Mouse (Mus musculus): ENCODE measurements around the gene 1700016C15Rik.

1700016C15Rik gene

DNA sequence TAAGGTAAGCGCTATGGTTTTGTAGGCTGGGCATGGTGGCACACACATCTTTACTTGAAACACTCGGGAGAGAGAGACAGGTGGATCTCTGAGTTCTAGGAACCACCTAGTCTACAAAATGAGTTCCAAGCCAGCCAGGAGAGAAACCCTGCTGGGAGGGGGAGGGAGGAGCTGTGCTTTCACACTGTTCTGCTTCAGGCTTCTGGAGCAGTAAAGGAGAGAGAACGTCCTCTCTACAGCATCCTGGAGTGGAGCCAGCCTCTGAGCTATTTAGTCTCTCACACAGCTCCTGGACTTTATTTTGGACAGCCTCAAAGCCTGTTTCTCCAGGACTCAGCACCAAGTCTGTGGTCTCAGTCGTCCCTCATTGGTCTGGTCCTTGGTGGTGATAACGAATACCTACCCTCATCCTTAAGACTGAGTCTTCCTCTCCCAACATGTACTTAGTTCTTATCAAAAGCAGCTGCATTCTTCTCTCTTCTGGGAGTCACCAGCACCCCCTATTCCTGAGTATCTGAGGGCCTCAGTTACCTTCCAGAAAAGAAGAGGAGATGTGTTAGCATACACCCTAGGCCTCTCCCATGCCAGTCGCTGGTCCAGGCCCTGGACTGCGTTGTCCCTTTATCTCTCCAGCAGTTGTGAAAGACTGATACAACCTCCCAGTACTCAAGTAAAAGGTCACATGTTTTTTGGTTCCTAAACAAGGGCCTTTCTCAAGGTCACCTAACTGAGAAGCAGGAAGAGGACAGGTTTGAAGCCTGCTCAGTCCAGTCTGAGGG is 12.4 kb upstream of the 1700016C15Rik start:
- no peak for DNase-seq

DNA sequence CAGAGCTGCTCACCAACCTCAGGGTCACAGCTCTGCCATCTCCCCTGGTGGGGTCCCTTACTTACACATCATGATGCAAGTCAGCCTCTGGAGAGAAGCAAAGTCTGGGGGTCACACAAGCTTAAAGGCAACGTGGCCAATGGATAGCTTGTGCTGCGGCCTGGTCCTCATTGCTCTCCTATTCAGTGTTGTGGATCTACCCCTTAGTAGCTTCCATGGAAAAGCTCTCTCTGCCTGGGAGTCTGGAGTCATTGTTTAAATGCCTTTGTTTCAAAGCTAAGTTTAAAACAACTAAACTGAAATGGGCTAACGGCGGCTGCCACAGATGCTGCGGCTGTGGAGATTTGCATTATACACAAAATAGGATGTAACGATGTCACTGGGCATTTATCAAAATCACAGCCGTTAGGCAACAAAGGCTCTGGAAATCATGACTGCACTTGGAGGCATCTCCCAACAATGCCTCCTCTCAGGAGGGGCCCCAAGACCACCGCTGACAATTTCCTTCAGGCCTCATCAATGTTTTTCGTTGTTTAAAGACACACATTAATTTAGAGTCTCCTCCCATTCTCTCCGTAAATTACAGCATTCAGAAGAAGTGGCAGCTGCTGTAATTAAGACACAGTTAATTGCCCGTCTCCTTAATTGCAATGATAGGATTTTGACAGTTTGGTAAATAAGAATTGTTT is 11.1 kb upstream of the 1700016C15Rik start:
- no peak for DNase-seq

DNA sequence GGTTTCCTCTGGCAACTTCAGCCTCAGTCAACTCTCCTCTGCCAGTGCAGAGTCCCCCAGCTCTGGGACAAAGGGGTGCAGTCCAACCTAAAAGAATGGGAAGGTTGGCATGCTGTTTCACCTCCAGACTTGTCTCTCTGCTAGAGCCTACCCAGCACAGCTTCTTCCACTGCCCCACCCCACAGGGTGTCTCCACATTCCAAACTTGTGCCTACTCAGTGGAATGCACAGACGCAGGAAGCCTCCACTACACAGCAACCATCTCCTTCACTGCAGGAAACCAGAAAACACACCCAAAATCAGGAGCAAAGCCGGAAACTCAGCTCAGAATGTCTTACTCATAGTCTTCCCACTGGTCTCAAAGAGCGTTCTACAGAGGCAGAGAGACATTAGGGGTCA is 10.6 kb upstream of the 1700016C15Rik start:
- DNase-seq, result no peak

DNA sequence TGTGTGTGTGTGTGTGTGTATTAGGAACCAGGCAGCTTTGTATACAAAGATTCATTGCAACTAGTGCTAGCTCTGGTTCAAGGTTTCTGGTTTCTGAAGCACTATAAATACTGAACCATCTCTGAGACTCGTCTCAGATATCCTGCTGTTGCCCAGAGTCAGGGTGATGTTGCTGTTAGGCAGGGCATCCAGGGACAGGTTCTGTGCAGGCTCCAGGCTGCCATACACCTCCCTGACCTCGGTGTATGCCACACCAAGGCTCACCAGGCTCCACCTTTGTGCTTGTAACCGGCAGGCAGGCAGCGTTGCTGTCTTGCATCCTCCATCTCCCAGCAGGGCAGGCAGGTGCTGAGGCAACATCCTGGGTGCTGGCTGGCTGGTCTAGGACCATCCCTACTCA is 5.8 kb upstream of the 1700016C15Rik start:
- DNase-seq, result no peak

DNA sequence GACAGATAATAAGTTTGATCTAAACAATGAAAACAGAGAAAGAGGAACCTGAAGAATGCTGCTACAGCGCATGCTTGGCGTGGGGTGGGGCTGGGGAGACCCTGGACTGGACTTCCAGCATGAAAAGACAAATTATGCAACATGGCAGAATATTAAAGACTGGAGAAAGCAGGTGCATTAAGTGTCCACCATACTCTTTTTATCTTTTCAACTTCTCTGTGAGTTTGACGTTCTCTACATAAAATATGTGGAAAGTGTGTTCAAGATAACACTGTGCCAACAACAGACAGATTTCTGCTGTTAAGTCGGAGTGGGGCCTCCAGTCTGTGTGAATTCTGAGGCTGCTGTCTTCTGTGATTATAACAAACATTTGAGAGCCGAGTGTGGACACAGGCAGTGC is 2.7 kb upstream of the 1700016C15Rik start:
- no peak for DNase-seq

DNA sequence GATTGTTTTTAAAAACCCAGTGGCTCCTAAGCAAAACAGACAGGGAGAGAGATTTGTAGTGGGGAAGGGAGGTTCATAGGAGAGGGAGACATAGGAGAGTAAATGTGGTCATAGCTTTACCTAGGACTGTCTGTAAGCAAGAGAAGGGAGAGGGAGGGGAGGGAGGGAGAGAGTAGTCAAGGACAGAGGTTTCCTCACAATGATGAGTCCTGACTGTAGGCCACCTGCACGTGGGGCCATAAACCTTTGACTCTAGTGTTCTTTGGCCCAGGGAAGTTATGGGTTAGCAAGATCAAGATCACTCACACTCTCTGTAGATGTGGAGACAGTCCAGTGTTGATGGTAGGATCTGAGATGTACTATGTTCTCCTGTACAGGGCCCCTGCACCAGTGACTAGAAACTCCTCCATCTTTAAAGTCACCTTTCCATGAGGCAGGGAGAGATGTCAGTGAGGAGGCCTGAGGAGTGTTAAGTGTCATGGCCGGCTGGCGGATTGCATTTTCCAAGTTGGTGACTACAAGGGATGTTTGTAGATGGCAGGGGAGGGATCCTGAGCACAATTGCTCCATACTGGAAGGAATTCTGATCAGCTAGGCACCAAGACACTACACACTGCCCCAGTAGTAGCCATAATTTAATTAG is 1.6 kb upstream of the 1700016C15Rik start:
- no peak for DNase-seq

DNA sequence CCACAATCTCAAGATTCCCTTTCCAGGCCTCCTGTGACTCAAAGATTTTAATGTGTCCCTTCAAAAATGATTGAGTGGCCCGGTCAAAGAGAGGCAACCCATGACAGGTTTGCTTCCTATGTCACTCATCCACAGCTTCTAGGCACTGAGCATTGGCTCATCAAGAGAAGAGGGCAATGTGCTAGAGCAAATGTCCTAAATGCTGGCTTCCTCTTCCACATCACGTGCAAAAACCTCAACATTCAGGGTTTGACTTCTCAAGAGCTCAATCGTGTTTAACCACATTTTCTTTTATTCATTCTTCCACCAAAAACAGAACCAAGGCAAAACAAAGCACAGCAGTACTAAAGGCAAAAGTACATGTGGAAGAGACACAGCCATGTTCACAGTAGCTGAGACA is 2.4 kb downstream of the 1700016C15Rik start:
- no peak for DNase-seq

DNA sequence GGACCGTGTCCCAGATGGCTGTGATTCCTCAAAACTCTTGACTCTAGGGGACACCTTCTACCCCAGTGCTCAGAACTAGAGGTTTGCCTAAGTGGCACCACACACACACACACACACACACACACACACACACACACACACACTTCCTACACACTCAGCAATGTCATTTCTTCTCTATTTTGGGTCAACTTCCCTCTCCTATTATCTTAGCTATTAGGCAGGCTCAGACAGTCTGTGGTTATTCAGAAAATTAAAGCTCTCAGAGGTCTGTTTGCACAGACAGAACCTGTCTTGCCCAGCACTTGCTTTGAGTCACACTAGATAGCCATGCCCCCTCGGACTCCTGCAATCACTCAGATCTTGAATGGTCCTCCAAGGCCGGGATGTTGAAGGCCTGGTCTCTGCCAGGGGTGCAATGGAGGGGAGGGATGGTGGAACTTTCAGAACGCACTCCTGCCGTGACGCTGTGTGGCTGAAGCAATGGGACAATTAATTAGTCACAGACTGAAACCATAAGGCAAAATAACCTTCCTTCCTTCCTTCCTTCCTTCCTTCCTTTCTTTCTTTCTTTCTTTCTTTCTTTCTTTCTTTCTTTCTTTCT is 8.0 kb downstream of the 1700016C15Rik start:
- no peak for DNase-seq

DNA sequence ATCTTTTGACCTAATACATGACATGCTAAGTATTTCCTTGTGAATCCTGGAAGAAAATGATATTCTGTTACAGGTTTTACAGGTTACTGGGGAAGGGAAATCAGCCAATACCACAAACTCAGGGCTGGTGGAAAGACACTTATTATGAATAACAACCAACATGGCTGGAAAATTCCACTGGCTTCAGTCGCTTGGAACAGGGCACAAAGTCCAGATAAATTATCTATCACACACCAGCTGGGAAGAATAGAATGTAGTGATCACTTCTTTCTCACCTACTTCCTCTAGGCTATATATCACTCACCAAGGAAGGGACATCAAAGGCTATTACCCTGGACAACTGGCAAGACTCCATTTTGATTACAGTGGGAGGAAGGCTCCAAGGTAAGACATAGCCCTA is 11.1 kb downstream of the 1700016C15Rik start:
- no peak for DNase-seq

DNA sequence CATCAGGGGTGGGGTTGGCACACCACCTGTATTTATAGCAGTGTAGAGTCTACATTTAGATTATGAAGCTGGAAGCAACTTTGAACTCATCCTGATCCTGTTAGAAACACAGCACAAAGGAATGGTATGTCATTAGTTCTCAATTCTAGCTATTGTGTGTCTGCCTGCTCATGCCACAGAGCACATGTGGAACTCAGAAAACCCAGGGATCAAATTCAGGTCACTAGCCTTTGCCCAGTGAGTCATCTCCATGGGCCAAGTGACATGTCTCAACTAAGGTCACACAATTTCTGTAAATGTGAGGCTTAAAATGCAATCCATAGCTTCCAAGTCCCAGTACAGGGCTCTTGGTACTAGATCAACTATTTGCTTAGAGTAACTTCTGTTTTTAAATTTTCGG is 12.5 kb downstream of the 1700016C15Rik start:
- DNase-seq, result no peak

DNA sequence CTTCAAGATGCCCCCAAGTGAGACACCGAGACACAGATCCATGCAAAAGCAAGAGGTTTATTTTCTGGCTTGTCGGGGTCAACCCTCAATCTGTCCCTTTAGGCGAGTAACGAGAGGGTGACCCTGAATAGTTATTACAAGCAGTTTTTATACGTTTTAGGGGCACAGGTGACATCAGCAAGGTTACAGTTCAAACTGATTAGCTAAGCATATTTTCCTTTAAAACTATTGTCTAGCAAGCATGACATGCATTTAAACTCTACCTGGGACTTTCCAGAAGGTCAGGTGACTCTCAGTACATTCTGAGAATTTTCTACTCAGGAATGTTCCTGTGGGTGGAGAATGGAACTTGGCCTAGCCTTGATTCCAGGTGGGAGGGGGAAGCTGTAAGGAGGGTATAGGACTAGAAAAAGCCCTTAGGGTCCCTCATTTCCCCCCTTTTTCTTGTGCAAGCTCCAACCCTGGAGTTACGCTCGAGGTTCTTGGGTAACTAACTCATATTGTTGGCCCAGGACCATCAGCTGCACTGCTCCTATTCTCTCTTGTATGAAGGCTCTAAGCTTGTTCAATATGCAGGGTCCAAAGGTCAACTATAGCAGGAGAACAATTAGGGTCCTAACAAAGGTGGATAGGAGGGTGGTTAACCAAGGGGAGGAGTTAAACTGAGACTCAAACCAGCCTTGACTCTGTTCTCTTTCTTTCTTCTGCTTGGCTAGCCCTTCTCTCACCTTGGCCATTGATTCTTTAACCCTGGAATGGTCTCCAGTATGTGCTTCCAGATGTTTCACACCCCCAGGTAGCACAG is 15.1 kb downstream of the 1700016C15Rik start:
- no peak for DNase-seq

DNA sequence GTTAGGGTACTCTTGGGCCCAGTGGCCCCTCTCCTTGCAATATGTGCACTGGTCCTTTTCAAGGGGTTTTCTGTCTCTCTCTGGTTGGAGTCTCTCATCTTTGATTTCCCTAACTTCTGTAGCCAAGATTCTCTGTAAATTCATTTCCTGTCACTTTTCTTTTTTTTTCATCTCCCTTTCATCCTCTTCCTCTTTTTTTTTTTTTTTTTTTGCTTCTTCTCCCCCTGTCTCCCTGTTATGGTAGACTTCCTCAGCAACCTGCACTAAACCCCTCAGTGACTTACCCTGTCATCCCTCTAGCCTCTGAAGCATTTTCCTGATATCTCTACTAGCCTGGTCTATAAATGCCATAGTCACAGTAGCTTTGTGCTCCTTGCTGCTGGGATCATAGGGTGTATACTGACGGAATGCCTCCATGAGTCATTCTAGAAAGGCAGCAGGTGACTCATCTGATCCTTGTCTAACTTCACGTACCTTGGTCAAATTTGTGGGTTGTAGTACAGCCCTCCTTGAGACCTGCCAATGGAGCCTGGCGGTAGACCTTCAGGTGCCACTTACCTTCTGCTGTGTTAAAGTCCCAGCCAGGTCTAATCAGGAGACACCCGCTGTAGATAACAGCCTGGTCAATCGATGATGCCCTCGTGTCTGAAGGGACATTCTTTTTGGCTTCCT is 18.4 kb downstream of the 1700016C15Rik start:
- no peak for DNase-seq

DNA sequence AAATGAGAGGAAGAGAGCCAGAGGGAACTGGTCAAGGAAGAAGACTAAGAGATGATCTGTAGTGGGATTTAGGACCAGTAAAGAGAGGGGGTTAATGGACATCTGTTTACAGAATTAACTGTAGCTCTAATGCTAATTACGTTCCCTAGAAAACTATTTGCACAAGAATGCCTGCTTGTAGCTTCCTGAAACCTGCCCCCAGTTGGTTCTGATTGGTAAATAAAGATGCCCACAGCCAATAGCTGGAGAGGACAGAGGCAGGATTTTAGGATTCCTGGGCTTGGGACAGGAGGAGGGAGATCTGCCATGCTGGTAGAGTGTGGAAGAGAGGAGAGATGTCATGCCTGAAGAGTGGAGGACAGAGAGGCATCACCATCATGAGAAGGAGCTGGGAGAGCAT is 23.9 kb downstream of the 1700016C15Rik start:
- DNase-seq, result no peak

DNA sequence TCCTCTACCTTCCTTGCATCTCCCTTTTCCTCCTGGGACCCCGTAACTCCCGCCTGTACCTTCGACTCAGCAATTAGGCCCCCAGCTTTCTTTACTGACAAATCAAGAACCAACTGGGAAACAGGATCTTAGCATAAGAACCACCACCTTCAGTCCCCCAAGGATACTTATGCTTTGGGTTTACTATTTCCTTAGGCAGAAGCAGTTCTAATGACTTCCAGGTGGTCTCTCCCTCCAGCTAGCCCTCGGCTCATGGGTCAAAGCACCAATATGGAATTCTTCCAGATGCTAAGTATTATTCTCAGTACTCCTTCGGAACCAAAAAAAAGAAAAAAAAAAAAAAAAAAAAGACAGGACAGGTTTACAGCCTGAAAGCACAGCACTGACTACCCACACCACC is 27.6 kb downstream of the 1700016C15Rik start:
- no peak for DNase-seq

DNA sequence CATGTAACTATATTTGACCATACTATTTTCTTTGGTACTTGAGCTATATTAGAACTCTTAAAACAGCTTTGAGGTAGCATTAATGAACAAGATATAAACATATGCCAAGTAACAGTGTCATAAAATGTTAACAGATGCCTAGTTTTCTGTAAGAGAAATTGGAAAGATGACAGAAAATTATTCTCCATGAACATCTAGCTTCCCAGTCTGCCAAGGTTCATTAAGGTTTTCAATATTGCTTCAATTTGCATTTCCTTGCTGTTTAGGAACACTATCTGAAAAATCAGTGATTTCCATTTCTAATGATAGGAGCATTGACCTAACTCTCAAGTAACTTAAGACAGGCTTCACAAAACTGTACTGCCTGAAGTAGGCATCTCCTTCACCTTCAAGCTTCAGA is 39.3 kb downstream of the 1700016C15Rik start:
- no peak for DNase-seq

DNA sequence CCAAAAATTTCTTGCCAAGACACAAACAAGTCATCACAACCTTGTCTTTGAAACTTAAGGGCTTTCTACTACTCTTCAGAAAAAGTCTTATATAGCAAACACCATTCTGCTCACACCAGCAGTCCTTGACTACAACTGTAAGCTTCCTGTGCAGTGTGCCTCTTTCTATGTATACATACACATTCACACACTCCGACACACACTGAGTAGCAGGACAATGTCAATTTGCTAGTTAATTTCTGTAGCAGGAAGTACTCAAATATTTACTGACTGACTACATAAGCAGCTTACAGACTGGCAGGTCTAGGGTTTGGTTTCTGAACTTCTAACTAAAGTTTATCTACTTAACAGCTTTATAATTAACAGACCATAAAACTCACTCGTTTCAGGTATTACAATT is 47.8 kb downstream of the 1700016C15Rik start:
- DNase-seq, result no peak

DNA sequence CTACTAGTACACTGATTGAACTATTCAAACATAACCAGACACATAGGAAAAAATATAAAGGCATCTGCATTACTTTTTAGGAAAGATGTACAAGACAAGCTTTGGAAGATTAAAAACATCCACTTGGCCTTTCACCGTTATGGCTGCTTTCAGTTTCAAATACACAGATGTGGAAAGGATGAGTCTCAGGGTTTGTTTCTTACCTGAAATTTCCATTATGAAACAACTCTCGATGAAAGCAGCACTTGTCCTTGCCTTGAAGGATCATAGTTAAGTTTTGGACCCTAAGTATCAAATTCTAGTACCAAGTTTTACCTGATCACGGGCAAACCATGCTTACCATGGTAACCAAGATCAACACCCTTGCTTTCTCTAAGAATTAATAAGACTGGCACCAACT is 63.2 kb downstream of the 1700016C15Rik start:
- no peak for DNase-seq

DNA sequence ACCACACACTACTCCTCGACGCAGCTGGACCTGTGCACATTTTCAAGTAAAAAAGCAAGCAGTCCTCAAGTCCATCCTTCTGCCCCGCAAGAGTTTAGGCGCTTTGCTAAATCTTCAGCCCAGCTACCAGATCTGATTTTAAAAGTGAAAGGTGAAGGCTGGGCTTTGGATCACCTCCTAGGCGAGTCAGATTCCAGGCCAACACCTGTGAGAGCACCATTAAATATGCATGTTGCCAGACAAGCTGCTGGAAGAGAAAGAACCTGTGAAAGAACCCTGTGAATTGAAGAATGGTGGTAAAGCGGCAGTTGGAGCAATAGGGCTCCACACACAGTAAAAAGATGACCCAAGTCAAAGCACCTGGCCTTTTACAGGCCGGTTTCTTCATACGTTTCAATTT is 65.3 kb downstream of the 1700016C15Rik start:
- DNase-seq, result no peak

DNA sequence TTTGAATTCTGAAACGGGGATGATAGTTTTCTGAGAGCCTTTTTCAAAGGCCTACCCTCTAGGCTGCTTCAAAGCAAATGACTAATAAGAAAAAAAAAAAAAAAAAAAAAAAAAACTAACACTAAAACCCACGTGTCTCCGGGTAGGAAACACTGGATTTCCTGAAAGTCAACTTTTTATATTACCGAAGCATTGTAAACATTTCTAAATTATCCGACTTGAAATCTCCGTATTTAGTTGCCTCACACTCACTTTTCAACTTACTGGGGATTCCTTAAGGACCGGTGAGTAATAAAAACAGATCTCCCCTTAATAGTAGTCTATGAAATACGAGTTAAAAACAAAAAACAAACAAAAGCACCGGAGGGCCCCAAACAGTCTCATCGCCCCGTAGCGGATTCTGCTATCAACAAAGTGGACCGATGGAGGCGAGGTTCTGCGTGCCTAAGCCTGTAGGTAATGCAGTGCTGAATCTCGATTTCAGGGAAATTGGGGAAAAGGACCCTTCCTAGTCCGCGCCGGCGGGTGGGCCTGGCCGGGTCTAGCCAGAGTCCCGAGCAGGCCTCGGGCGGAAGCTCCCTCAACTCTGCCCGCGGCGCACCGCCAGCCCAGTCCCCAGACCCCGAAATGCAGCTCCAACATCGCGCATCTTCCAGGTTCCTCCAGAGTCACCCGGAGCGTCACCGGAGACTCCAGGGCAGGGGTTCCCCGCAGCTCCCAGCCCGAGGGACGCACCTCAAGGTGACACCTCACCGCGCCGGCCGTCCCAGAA is 66.0 kb downstream of the 1700016C15Rik start:
- peak; percentile 69 to 73 for DNase-seq

DNA sequence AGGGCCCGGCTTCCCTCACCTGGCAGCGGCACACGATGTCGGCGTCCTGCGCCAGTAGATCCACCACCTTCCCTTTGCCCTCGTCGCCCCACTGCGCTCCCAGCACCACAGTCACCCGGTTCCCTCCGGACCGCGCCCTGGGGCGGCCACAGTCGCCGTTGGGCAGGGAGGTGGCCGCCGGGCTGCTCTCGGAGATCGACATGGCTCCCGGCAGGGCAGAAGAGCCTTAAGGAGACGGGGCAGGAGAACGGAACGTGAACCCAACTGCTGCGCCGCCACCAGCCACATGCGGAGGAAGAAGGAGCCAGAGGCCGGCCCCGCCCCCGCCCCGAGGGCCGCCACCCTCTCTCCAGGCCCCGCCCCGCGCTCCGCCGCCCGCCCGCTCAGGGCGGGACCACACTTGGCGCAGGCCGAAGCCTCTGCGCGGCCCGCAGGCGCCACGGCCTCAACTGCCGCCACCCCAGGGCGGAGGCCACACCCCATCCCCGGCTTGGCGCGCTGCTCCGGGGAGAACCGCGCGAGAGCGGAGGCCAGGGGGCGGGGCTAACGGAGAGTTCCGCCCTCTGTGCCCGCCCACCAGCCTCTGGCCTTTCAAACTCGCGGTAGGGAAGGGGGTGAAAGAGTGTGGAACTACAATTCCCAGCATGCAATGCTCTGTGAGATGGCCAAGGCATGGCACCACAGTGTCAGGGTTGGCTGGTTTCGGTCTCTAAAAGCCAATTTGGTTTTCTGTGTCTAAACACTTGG is 66.8 kb downstream of the 1700016C15Rik start, which contains the start of gene Adss:
Gene Adss, minus strand, starts transcription at position 319 of the 747 bp plus-strand sequence.
- DNase-seq, result peak; percentile 99 to 100

All from lung, postnatal 4 days (tissue).